Mouse (Mus musculus): ENCODE results near the gene Gm29427. TPM values are rescaled to one million over a fixed set of nuclear protein-coding genes. Genes with fewer than 3 reads are reported as not detected.

The Gm29427 gene
- total and polyA plus RNA-seq, 3 experiments, result not detected

DNA sequence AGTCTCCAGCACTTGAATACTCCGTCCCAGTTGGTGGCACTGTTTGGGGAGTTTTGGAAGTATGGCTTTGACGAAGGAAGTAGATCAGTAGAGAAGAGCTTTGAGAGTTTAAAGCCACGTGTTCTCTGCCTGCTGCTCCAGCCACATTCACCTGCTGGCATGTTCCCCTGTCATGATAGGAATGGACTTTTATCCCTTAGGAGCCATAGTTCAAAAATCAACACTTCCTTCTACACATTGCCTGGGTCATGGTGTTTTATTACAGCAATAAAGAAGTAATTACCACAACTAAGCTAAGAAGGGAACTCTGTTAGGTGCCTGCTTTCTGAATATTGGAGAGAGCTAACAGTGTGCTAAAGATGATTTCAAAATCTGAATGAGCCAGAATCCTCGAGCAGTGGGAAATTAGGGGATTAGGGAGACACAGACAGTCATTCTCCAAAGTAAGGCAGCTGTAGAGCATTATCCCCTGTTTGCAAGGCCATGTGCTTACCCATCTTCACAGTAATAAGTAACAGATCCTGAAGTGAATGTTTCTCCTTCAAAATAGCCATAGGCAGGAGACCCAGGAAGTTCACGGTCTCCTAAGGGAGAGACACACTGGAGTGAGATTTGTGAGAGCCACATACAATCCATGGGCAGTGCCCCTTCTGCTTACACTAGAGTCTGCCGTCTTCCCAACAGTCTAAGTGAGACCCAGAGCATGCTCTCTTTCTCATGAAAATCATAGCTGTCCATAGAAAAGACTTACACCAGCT is 33.8 kb downstream of the Gm29427 start:
- TF ChIP-seq GABPA (IDR thresholded peaks at IDR 0.05; ENCODE audit: insufficient replicate concordance, low read depth, low read length) (no peak), ZKSCAN1 (IDR thresholded peaks at IDR 0.05; ENCODE audit: borderline replicate concordance, low read depth, low read length) (no peak), MAFK (IDR thresholded peaks at IDR 0.05; ENCODE audit: insufficient replicate concordance, low read length) (no peak), JUND (conservative IDR thresholded peaks at IDR 0.05; ENCODE audit: low read depth, low read length) (no peak), USF1 (IDR thresholded peaks at IDR 0.05; ENCODE audit: low read depth, low read length) (no peak), RAD21 (IDR thresholded peaks at IDR 0.05; ENCODE audit: low read depth, low read length) (no peak), CHD2 (IDR thresholded peaks at IDR 0.05; ENCODE audit: low read length) (no peak)
- dilution Hi-C loops (cut with MboI; ENCODE audit: extremely low pct_ligation_motif_present, extremely low pct_unique_long_range_greater_than_20kb, low sequenced_read_pairs), result no loop called here
- no peaks in the 10 kb centered on the region for H3K9me3 ChIP-seq (replicated peaks; ENCODE audit: low read length)
- H3K4me1 ChIP-seq (ENCODE audit: control insufficient read depth in 1 of 2, insufficient read depth in 2 of 2), result no peaks in the 10 kb centered on the region
- H3K79me2 ChIP-seq (replicated peaks; ENCODE audit: control insufficient read depth, extremely low read depth, insufficient read depth, poor library complexity, severe bottlenecking), result no peaks in the 10 kb centered on the region
- H3K4me2 ChIP-seq (ENCODE audit: insufficient read depth, low read depth, poor library complexity, severe bottlenecking), result no peak overlapping the region
- no peak overlapping the region for H3K27ac ChIP-seq (ENCODE audit: insufficient read depth, low read depth)
- no peak for DNase-seq (ENCODE audit: extremely low read depth)
- no peak overlapping the region for H3K9ac ChIP-seq (ENCODE audit: insufficient read depth, low read depth)
- H3K4me3 ChIP-seq (replicated peaks in 1 of 3; ENCODE audit: low read depth in 2 of 3, low read length in 2 of 3, poor library complexity in 1 of 3), result no peak overlapping the region
- no peaks in the 10 kb centered on the region for H3K27me3 ChIP-seq (replicated peaks)
- in situ Hi-C loops (cut with MboI; ENCODE audit: low pct_ligation_motif_present, low pct_unique_long_range_greater_than_20kb, low sequenced_read_pairs), result no loop called here
- no peaks in the 10 kb centered on the region for H3K36me3 ChIP-seq (replicated peaks in 1 of 2; ENCODE audit: control insufficient read depth in 1 of 2, insufficient read depth in 1 of 2, low read length in 1 of 2)

DNA sequence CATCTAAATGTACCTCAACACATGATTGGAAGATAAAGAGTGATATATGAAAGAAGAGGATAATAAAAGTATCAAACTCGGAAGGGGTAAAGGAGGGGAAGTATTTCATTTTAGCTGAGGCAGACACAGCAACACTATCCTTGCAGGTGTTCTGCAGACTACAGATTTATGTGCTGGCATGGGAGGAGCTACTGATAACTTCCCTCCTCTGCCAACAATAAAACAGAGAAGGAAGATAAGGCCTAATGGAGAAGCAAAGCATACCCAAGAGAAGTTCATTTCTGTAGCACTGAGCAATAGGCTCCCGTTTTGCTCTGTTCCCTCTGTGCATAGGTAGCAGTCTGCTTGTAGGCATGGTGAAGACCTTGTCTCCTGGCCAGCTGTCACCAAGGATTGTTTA is 34.5 kb downstream of the Gm29427 start:
- Histone ChIP-seq H3K79me2 (replicated peaks; ENCODE audit: control insufficient read depth, extremely low read depth, insufficient read depth, poor library complexity, severe bottlenecking) (no peaks in the 10 kb centered on the region), H3K36me3 (replicated peaks in 1 of 2; ENCODE audit: control insufficient read depth in 1 of 2, insufficient read depth in 1 of 2, low read length in 1 of 2) (no peaks in the 10 kb centered on the region), H3K9ac (ENCODE audit: insufficient read depth, low read depth) (no peak overlapping the region), H3K9me3 (replicated peaks; ENCODE audit: low read length) (no peaks in the 10 kb centered on the region), H3K4me2 (ENCODE audit: insufficient read depth, low read depth, poor library complexity, severe bottlenecking) (no peak overlapping the region), H3K27ac (ENCODE audit: insufficient read depth, low read depth) (no peak overlapping the region), H3K4me3 (replicated peaks in 1 of 3; ENCODE audit: low read depth in 2 of 3, low read length in 2 of 3, poor library complexity in 1 of 3) (no peak overlapping the region), H3K27me3 (replicated peaks) (no peaks in the 10 kb centered on the region), H3K4me1 (ENCODE audit: control insufficient read depth in 1 of 2, insufficient read depth in 2 of 2) (no peaks in the 10 kb centered on the region)
- in situ Hi-C loops (cut with MboI; ENCODE audit: low pct_ligation_motif_present, low pct_unique_long_range_greater_than_20kb, low sequenced_read_pairs) (no loop called here), dilution Hi-C loops (cut with MboI; ENCODE audit: extremely low pct_ligation_motif_present, extremely low pct_unique_long_range_greater_than_20kb, low sequenced_read_pairs) (no loop called here)
- no peak for DNase-seq (ENCODE audit: extremely low read depth)
- TF ChIP-seq RCOR1 (conservative IDR thresholded peaks at IDR 0.05; ENCODE audit: low read depth, low read length) (no peak), ZNF384 (IDR thresholded peaks at IDR 0.05; ENCODE audit: low read depth, low read length) (no peak), CTCF (conservative IDR thresholded peaks at IDR 0.05 in 1 of 2, IDR thresholded peaks at IDR 0.05 in 1 of 2; ENCODE audit: low read depth in 2 of 2, low read length in 2 of 2) (no peak), CHD2 (IDR thresholded peaks at IDR 0.05; ENCODE audit: low read length) (no peak), KAT2A (IDR thresholded peaks at IDR 0.05; ENCODE audit: insufficient replicate concordance, low read length) (no peak), MYC (IDR thresholded peaks at IDR 0.05; ENCODE audit: low read depth, low read length) (no peak), ZC3H11A (IDR thresholded peaks at IDR 0.05; ENCODE audit: low read depth, low read length) (no peak), ETS1 (conservative IDR thresholded peaks at IDR 0.05; ENCODE audit: low read depth, low read length) (no peak), ZMIZ1 (IDR thresholded peaks at IDR 0.05; ENCODE audit: low read depth, low read length) (no peak), NRF1 (IDR thresholded peaks at IDR 0.05; ENCODE audit: low read depth, low read length) (no peak), MEF2A (IDR thresholded peaks at IDR 0.05; ENCODE audit: borderline replicate concordance, low read depth, low read length) (no peak), CHD1 (IDR thresholded peaks at IDR 0.05; ENCODE audit: low read depth, low read length) (no peak), MAZ (IDR thresholded peaks at IDR 0.05; ENCODE audit: low read depth, low read length) (no peak)
